In the genomic region with DNA sequence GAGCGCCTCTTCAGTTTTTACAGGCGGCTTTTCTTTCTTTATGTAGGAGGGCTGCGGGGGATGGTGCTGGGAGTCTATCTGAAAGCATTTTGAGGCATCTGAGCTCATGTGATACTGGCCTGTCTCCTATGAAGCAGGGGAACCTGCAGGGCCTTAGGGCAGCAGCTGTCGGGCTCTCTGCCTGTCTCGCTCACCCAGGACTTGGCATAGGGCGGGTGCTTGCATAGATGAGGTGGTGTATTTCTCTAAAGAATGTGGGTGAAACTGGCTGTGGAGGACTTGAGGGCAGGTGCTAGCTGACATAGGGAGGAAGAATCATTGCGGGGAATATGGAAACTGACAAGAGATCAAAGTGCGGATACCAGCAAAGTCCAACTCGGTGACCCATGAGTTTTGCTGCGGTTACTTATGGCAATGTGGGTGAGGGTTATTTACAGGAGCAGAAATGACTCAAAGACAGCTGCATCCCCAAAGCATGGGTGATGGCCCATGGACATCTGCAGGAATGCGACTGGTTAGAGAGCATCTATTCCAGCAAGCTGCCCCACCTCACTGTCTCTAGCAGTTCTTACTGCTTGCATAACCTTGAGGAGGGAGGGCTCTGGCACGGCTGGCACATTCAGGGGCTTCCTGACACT, we compare ENCODE assay signal across 10 mouse cellular contexts. TPM values are rescaled to one million over a fixed set of nuclear protein-coding genes. Genes with fewer than 3 reads are reported as not detected.
DNase-seq lines count a peak whose midpoint lies in the region; ATAC-seq and TF ChIP-seq lines count a peak whose summit lies in the region.
"Had no signal": no experiment of that assay in that cellular context is flagged by ENCODE, and none has a peak within 500 bp of the region (broad histone marks: within the 10 kb centered on the region; RNA-seq: fewer than 3 reads in every experiment).

No protein-coding gene starts in this region.

- 60% methylated on average over 12 of the region's 12 CpGs for WGBS in midbrain, embryonic 13.5 days
- WGBS in midbrain, embryonic 10.5 days: 60% methylated on average over 12 of the region's 12 CpGs
- 52% methylated on average over 12 of the region's 12 CpGs for WGBS in forebrain, postnatal 0 days

- H3K36me3 ChIP-seq in midbrain, embryonic 13.5 days: no peaks in the 10 kb centered on the region
- H3K36me3 ChIP-seq in midbrain, embryonic 10.5 days: no peaks in the 10 kb centered on the region
- no peaks in the 10 kb centered on the region for H3K36me3 ChIP-seq in forebrain, postnatal 0 days (ENCODE audit: insufficient read depth)
- no peaks in the 10 kb centered on the region for H3K36me3 ChIP-seq in myocyte (ENCODE audit: control insufficient read depth, insufficient read depth)

- no peak for TF ChIP-seq POLR2A in myocyte (IDR thresholded peaks at IDR 0.05; ENCODE audit: insufficient read length, low read depth)

- DNase-seq in midbrain, embryonic 10.5 days (ENCODE audit: low spot score): no peak
- DNase-seq in forebrain, postnatal 0 days: no peak
- peak; percentile 57 for DNase-seq in kidney, adult 9 months
- no peak for DNase-seq in lung, postnatal 4 days
- no peak for DNase-seq in heart, postnatal 36 days
- DNase-seq: gastrocnemius, adult 2 months had no signal

- H3ac ChIP-seq in myocyte (ENCODE audit: control insufficient read depth, insufficient read length): no peak overlapping the region

- peak overlapping the region; percentile 26; the same call in 1 of the 2 replicates for H3K27ac ChIP-seq in midbrain, embryonic 13.5 days
- H3K27ac ChIP-seq in midbrain, embryonic 10.5 days (replicated peaks): no peak overlapping the region
- peak overlapping the region; percentile 5; the same call in 1 of the 2 replicates for H3K27ac ChIP-seq in forebrain, postnatal 0 days (ENCODE audit: low read depth, low read length)
- H3K27ac ChIP-seq: gastrocnemius, adult 2 months; liver, embryonic 14.5 days had no signal

- TF ChIP-seq CTCF in forebrain, postnatal 0 days (IDR thresholded peaks at IDR 0.05; ENCODE audit: low read depth): no peak

- H3K27me3 ChIP-seq in midbrain, embryonic 13.5 days: no peaks in the 10 kb centered on the region
- H3K27me3 ChIP-seq in midbrain, embryonic 10.5 days (ENCODE audit: low read depth, poor library complexity, severe bottlenecking): peaks cover 14% of the 10 kb centered on the region
- no peaks in the 10 kb centered on the region for H3K27me3 ChIP-seq in forebrain, postnatal 0 days (ENCODE audit: insufficient read depth, low read length)
- no peaks in the 10 kb centered on the region for H3K27me3 ChIP-seq in myocyte (ENCODE audit: control insufficient read depth, insufficient read depth, insufficient read length)

- intact Hi-C loops in heart, postnatal 36 days (cut with DNase I): no loop called here

- no peak overlapping the region for H3K4me3 ChIP-seq in midbrain, embryonic 13.5 days (replicated peaks)
- no peak overlapping the region for H3K4me3 ChIP-seq in midbrain, embryonic 10.5 days
- no peak overlapping the region for H3K4me3 ChIP-seq in forebrain, postnatal 0 days (ENCODE audit: low read depth, low read length)
- H3K4me3 ChIP-seq in myocyte: no peak overlapping the region
- H3K4me3 ChIP-seq: gastrocnemius, adult 2 months had no signal

- ATAC-seq in midbrain, embryonic 13.5 days: no peak
- peak; percentile 52 for ATAC-seq in forebrain, postnatal 0 days

- no peaks in the 10 kb centered on the region for H3K79me2 ChIP-seq in myocyte (ENCODE audit: control insufficient read depth, insufficient read depth)

- H3K4me2 ChIP-seq in midbrain, embryonic 13.5 days (replicated peaks): no peak overlapping the region
- H3K4me2 ChIP-seq in forebrain, postnatal 0 days (ENCODE audit: low read depth): no peak overlapping the region
- H3K4me2 ChIP-seq in myocyte (ENCODE audit: low read depth): peak overlapping the region; percentile 54

- peaks cover 9% of the 10 kb centered on the region for H3K4me1 ChIP-seq in midbrain, embryonic 13.5 days (replicated peaks)
- peaks cover 11% of the 10 kb centered on the region for H3K4me1 ChIP-seq in midbrain, embryonic 10.5 days
- H3K4me1 ChIP-seq in forebrain, postnatal 0 days (ENCODE audit: insufficient read depth): no peaks in the 10 kb centered on the region

- 0 out of 2 replicates have a peak overlapping the region, but pooled peaks have one; percentile 14 for H3K9ac ChIP-seq in midbrain, embryonic 13.5 days (replicated peaks)
- peak overlapping the region; percentile 33; the same call in 1 of the 2 replicates for H3K9ac ChIP-seq in forebrain, postnatal 0 days
- H3K9ac ChIP-seq: liver, embryonic 14.5 days had no signal

- no peaks in the 10 kb centered on the region for H3K9me3 ChIP-seq in midbrain, embryonic 13.5 days
- no peaks in the 10 kb centered on the region for H3K9me3 ChIP-seq in midbrain, embryonic 10.5 days (replicated peaks)
- no peaks in the 10 kb centered on the region for H3K9me3 ChIP-seq in forebrain, postnatal 0 days (ENCODE audit: low read length)

TF ChIP-seq in myocyte, 11 proteins besides CTCF, POLR2A, EP300 and RAD21:
- peak; percentile 55 for TF ChIP-seq TCF12 (IDR thresholded peaks at IDR 0.05; ENCODE audit: insufficient read depth, poor library complexity, severe bottlenecking)
- peak; percentile 60 to 88 (median 73) for TF ChIP-seq MYOG (IDR thresholded peaks at IDR 0.05; ENCODE audit: control insufficient read depth in 1 of 3, insufficient read depth in 1 of 3, insufficient read length in 2 of 3, low read depth in 2 of 3)
- TF ChIP-seq POLR2AphosphoS2 (IDR thresholded peaks at IDR 0.05; ENCODE audit: insufficient read length, low read depth): no peak
- peak; percentile 3 for TF ChIP-seq TCF3 (IDR thresholded peaks at IDR 0.05; ENCODE audit: insufficient read length, low read depth)
- no peak for TF ChIP-seq USF1 (IDR thresholded peaks at IDR 0.05; ENCODE audit: low read depth)
- TF ChIP-seq CEBPB (IDR thresholded peaks at IDR 0.05; ENCODE audit: insufficient read depth, poor library complexity, severe bottlenecking): peak; percentile 23; the same call in 1 of the 2 replicates
- TF ChIP-seq MAX (IDR thresholded peaks at IDR 0.05; ENCODE audit: low read depth): no peak
- TF ChIP-seq E2F4 (IDR thresholded peaks at IDR 0.05; ENCODE audit: insufficient read depth): no peak
- TF ChIP-seq REST (IDR thresholded peaks at IDR 0.05; ENCODE audit: insufficient read depth, insufficient read length): no peak
- peak; percentile 41 to 88 (median 74) for TF ChIP-seq MYOD1 (IDR thresholded peaks at IDR 0.05; ENCODE audit: control insufficient read depth in 1 of 3, insufficient read length in 2 of 3, low read depth in 2 of 3)
- no peak for TF ChIP-seq SRF (IDR thresholded peaks at IDR 0.05; ENCODE audit: control insufficient read depth, insufficient read length, low read depth)

RNA-seq across cellular contexts. Expression of a gene that starts 8.4 kb away (rescaled TPM):
- 1.1 and 1.3 TPM in 2 replicates for polyA plus RNA-seq in midbrain, embryonic 13.5 days (2015; fragmentation: Nextera tagmentation; extraction: Ambion mirVana)
- polyA plus RNA-seq in midbrain, embryonic 10.5 days (2016; fragmentation: Nextera tagmentation; extraction: Ambion mirVana): 0.01 and 0.05 TPM in 2 replicates
- 22.1 and 26.4 TPM in 2 replicates for total RNA-seq in forebrain, postnatal 0 days (2014; rRNA removed)
- polyA plus RNA-seq in forebrain, postnatal 0 days (2015; fragmentation: Nextera tagmentation; extraction: Ambion mirVana): 1.1 and 1.4 TPM in 2 replicates
- not detected for polyA plus RNA-seq in myocyte (2012; fragmentation: generic; extraction: Trizol)
- total RNA-seq in heart, postnatal 36 days (2021): not detected
- total RNA-seq: gastrocnemius, adult 2 months had no signal
- polyA plus RNA-seq: intestine, embryonic 14.5 days; liver, embryonic 14.5 days had no signal
